Mouse (Mus musculus) myocyte (in vitro differentiated cells): ENCODE measurements around the gene Asah2. TPM values are rescaled to one million over a fixed set of nuclear protein-coding genes. Genes with fewer than 3 reads are reported as not detected.

ENCODE experiments used
- H3K27me3 ChIP-seq: one replicate; pipeline ENCODE4 v1.6.1; 2011; ENCODE audit not compliant: control insufficient read depth, insufficient read depth, insufficient read length
- H3K36me3 ChIP-seq: one replicate; pipeline ENCODE4 v1.6.1; 2011; ENCODE audit not compliant: control insufficient read depth, insufficient read depth
- H3K4me2 ChIP-seq: one replicate; pipeline ENCODE4 v1.6.1; 2011; ENCODE audit warnings: low read depth, control low read depth
- H3K4me3 ChIP-seq: one replicate; pipeline ENCODE4 v1.5.1; 2011; ENCODE audit warnings: mild to moderate bottlenecking, control low read depth, moderate library complexity
- H3K79me2 ChIP-seq: one replicate; pipeline ENCODE4 v1.6.1; 2011; ENCODE audit not compliant: control insufficient read depth, insufficient read depth
- H3ac ChIP-seq: one replicate; pipeline ENCODE4 v1.6.1; 2011; ENCODE audit not compliant: control insufficient read depth, insufficient read length
- CEBPB ChIP-seq: IDR thresholded peaks from 2 replicates; pipeline ENCODE4 v1.6.1; 2011; ENCODE audit warnings: mild to moderate bottlenecking, moderate library complexity; ENCODE audit not compliant: poor library complexity, insufficient read depth, severe bottlenecking
- E2F4 ChIP-seq: IDR thresholded peaks from one replicate; pipeline ENCODE4 v1.6.1; 2011; ENCODE audit warnings: mild to moderate bottlenecking, control low read depth, moderate library complexity; ENCODE audit not compliant: insufficient read depth
- MAX ChIP-seq: IDR thresholded peaks from one replicate; pipeline ENCODE4 v1.6.1; 2011; ENCODE audit warnings: low read depth, mild to moderate bottlenecking, control low read depth
- MYOD1 ChIP-seq, 3 experiments: IDR thresholded peaks; one replicate each; pipeline ENCODE4 v1.6.1; 2011; ENCODE audit warnings: control low read depth in 2 of 3, low read depth in 2 of 3, mild to moderate bottlenecking in 2 of 3, moderate library complexity in 1 of 3; ENCODE audit not compliant: insufficient read length in 2 of 3, control insufficient read depth in 1 of 3
- MYOG ChIP-seq, 3 experiments: IDR thresholded peaks; one replicate each; pipeline ENCODE4 v1.6.1; 2011; ENCODE audit warnings: control low read depth in 2 of 3, low read depth in 2 of 3, mild to moderate bottlenecking in 2 of 3; ENCODE audit not compliant: insufficient read length in 2 of 3, control insufficient read depth in 1 of 3, insufficient read depth in 1 of 3
- POLR2A ChIP-seq: IDR thresholded peaks from one replicate; pipeline ENCODE4 v1.6.1; 2011; ENCODE audit warnings: low read depth, mild to moderate bottlenecking, control low read depth, moderate library complexity; ENCODE audit not compliant: insufficient read length
- POLR2AphosphoS2 ChIP-seq: IDR thresholded peaks from one replicate; pipeline ENCODE4 v1.6.1; 2011; ENCODE audit warnings: low read depth, control low read depth; ENCODE audit not compliant: insufficient read length
- REST ChIP-seq: IDR thresholded peaks from one replicate; pipeline ENCODE4 v1.6.1; 2011; ENCODE audit warnings: mild to moderate bottlenecking, control low read depth, moderate library complexity; ENCODE audit not compliant: insufficient read depth, insufficient read length
- SRF ChIP-seq: IDR thresholded peaks from one replicate; pipeline ENCODE4 v1.6.1; 2011; ENCODE audit warnings: low read depth; ENCODE audit not compliant: control insufficient read depth, insufficient read length
- TCF12 ChIP-seq: IDR thresholded peaks from one replicate; pipeline ENCODE4 v1.6.1; 2011; ENCODE audit warnings: mild to moderate bottlenecking, control low read depth; ENCODE audit not compliant: poor library complexity, insufficient read depth, severe bottlenecking
- TCF3 ChIP-seq: IDR thresholded peaks from one replicate; pipeline ENCODE4 v1.6.1; 2011; ENCODE audit warnings: low read depth, control low read depth; ENCODE audit not compliant: insufficient read length
- USF1 ChIP-seq: IDR thresholded peaks from one replicate; pipeline ENCODE4 v1.6.1; 2011; ENCODE audit warnings: low read depth, mild to moderate bottlenecking, control low read depth, moderate library complexity
- polyA plus RNA-seq: library from polyadenylated mRNA; unstranded; fragments of >200 nt; fragmentation: generic; extraction: Trizol; gene quantifications from one replicate; pipeline ENCODE4 v1.2.1, GENCODE M21; 2012; ENCODE audit warnings: missing spikeins

Asah2 gene
- polyA plus RNA-seq, 1 experiment = 1.1 TPM

DNA sequence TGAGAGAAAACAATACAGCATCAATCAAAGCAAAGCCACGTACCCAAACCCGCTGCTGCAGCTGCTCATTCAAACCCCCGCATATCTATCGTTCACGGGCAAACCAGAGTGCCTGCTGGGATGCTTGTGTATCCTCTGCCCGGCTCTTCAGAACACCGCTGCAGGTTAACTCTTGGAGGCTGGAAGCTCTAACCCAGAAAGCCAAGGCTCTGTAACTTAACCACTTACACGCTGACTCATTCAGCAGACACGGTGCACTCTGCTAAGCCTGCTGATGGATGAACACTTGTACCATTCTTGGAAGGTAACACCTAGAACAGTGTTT, 5.1 kb downstream of the Asah2 start:
- no peak for TF ChIP-seq MAX
- no peak for TF ChIP-seq TCF3
- no peak for TF ChIP-seq E2F4
- no peak for TF ChIP-seq MYOG (IDR thresholded peaks at IDR 0.05; ENCODE audit: control insufficient read depth in 1 of 3, insufficient read depth in 1 of 3, insufficient read length in 2 of 3, low read depth in 2 of 3)
- TF ChIP-seq TCF12 = no peak
- no peak for TF ChIP-seq CEBPB
- TF ChIP-seq SRF = no peak
- TF ChIP-seq POLR2A = no peak
- no peak for TF ChIP-seq REST
- no peak for TF ChIP-seq MYOD1 (IDR thresholded peaks at IDR 0.05; ENCODE audit: control insufficient read depth in 1 of 3, insufficient read length in 2 of 3, low read depth in 2 of 3)
- no peak for TF ChIP-seq POLR2AphosphoS2
- TF ChIP-seq USF1 = no peak
- H3K4me2 ChIP-seq = no peak overlapping the region
- no peaks in the 10 kb centered on the region for H3K36me3 ChIP-seq
- no peaks in the 10 kb centered on the region for H3K79me2 ChIP-seq
- no peak overlapping the region for H3ac ChIP-seq
- no peaks in the 10 kb centered on the region for H3K27me3 ChIP-seq
- no peak overlapping the region for H3K4me3 ChIP-seq

DNA sequence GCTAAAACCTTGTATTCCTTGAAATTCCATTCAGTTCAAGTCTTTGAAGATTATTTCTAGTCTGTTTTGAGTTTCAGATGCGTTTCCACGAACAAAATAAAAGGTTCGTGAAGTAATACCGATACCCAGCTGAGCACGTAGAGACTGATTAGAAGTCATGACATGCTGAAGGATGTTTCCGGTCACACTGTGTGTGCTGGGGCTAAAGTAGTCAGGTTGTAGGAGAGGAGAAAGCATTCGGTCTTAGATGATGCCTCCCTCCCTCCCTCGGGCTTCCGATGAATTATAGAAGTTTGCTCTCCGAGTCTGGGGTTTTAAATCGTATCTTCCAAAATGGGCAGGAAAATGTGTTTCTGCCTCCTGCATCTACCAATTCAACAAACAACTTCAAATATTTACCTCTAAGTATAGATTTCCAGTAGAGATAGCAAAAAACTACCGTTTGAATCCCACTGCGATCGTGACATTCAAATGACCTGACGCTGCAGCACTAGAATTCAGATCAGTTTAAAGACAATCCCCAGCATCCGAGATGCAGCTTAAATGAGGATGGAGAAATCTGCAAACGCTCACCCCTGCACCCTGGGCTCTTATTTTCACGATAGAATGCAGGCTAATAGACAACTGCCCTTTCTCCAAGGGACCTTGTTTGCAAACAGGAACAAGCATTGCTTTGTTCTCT, 5.6 kb downstream of the Asah2 start:
- no peaks in the 10 kb centered on the region for H3K79me2 ChIP-seq
- no peaks in the 10 kb centered on the region for H3K27me3 ChIP-seq
- TF ChIP-seq TCF12 (no peak), MYOD1 (IDR thresholded peaks at IDR 0.05; ENCODE audit: control insufficient read depth in 1 of 3, insufficient read length in 2 of 3, low read depth in 2 of 3) (no peak)
- no peak overlapping the region for H3K4me2 ChIP-seq
- H3K36me3 ChIP-seq = no peaks in the 10 kb centered on the region
- no peak overlapping the region for H3K4me3 ChIP-seq
- H3ac ChIP-seq = no peak overlapping the region

DNA sequence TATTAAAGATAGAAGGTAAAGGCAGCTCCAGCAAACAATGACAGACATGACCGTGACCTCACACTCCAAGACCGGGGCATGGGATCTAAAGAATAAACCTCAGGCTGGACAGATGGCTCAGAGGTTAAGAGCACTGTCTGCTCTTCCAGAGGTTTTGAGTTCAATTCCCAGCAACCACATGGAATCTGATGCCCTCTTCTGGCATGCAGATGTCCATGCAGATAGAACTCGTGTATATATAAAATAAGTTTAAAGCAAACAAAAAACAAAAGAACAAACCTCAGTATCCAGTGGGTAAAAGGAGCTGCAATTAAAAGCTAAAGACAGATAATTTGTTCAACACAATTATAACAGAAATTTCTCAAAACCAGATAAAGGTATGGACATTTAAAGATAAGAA, 9.4 kb downstream of the Asah2 start:
- TF ChIP-seq E2F4 (no peak), SRF (no peak), TCF3 (no peak), USF1 (no peak), TCF12 (no peak), MAX (no peak), MYOG (IDR thresholded peaks at IDR 0.05; ENCODE audit: control insufficient read depth in 1 of 3, insufficient read depth in 1 of 3, insufficient read length in 2 of 3, low read depth in 2 of 3) (no peak), MYOD1 (IDR thresholded peaks at IDR 0.05; ENCODE audit: control insufficient read depth in 1 of 3, insufficient read length in 2 of 3, low read depth in 2 of 3) (no peak), REST (no peak), CEBPB (no peak), POLR2A (no peak)
- Histone ChIP-seq H3K4me3 (no peak overlapping the region), H3K36me3 (no peaks in the 10 kb centered on the region), H3ac (no peak overlapping the region), H3K4me2 (no peak overlapping the region), H3K27me3 (no peaks in the 10 kb centered on the region), H3K79me2 (no peaks in the 10 kb centered on the region)

DNA sequence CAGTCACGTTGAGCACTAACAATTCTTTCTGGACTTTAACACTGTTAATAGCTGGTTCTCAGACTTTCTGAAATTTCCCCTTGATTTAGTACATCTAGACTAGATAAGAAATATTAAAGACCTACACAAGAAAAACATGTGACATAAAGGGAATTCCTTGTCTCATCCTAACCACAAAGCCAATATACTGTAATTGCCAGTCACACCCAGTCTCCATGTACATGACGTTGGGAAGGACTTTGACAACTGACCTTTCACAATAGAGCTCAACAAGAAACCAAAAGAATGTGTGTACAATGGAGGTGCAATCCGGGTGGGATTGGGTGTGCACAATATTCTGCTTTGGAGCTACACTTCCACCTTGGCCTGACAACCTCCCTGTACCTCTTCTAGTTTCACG, 15.7 kb downstream of the Asah2 start:
- Histone ChIP-seq H3K36me3 (no peaks in the 10 kb centered on the region), H3K79me2 (no peaks in the 10 kb centered on the region), H3K27me3 (no peaks in the 10 kb centered on the region), H3ac (no peak overlapping the region), H3K4me3 (no peak overlapping the region), H3K4me2 (no peak overlapping the region)
- no peak for TF ChIP-seq TCF3
- TF ChIP-seq USF1 = no peak
- no peak for TF ChIP-seq REST
- no peak for TF ChIP-seq MYOG (IDR thresholded peaks at IDR 0.05; ENCODE audit: control insufficient read depth in 1 of 3, insufficient read depth in 1 of 3, insufficient read length in 2 of 3, low read depth in 2 of 3)
- no peak for TF ChIP-seq POLR2AphosphoS2
- TF ChIP-seq E2F4 = no peak

DNA sequence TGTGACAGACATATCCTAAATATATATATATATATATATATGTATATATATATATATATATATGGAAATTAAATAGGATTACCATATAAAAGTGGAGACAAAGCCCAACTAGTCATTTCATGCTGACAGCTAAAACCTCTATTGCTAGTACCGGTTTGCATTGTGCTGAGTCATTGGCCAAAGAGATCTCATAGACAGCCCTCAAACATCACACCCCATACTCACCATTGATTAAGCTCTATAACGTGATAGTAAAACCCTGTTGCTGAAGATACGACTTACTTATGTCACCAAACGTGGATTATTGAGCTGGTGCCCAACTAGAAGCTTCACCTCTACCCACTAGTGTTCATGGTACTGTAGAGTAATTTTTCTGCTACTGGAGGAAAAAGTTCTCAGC, 17.2 kb downstream of the Asah2 start:
- Histone ChIP-seq H3K27me3 (no peaks in the 10 kb centered on the region), H3K79me2 (no peaks in the 10 kb centered on the region), H3ac (no peak overlapping the region), H3K4me2 (no peak overlapping the region), H3K4me3 (no peak overlapping the region), H3K36me3 (no peaks in the 10 kb centered on the region)
- TF ChIP-seq TCF12 (no peak), E2F4 (no peak), CEBPB (no peak), MAX (no peak), REST (no peak), POLR2AphosphoS2 (no peak), SRF (no peak), MYOD1 (IDR thresholded peaks at IDR 0.05; ENCODE audit: control insufficient read depth in 1 of 3, insufficient read length in 2 of 3, low read depth in 2 of 3) (no peak), MYOG (IDR thresholded peaks at IDR 0.05; ENCODE audit: control insufficient read depth in 1 of 3, insufficient read depth in 1 of 3, insufficient read length in 2 of 3, low read depth in 2 of 3) (no peak), USF1 (no peak), POLR2A (no peak), TCF3 (no peak)
